Mouse (Mus musculus): ENCODE measurements around the gene Lnx1. TPM values are rescaled to one million over a fixed set of nuclear protein-coding genes. Genes with fewer than 3 reads are reported as not detected.

Lnx1 gene
- polyA plus RNA-seq, 1 experiment from 2014 or later: 2.9 TPM

DNA sequence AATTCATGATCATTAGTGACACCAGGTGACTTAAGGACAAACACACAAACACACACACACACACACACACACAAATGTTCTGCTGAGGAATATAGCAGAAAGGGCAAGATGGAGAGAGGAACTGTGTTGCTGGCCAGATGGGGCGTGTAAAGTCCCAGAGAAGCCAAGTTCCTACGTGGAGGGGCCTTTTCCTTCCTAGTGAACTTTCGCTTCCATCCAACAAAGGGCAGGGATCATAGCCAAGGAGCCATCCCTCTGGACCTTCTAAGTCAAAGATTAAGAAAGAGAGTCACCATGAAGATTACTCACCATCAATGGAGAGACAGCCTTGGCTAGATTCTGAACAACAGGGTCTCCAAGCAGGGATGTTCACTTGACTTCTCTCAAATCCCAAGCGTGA, 7.5 kb upstream of the Lnx1 start:
- WGBS: 83% methylated on average over 4 of the region's 4 CpGs
- no peak for DNase-seq (ENCODE audit: low spot score)
- Histone ChIP-seq H3K27me3 (replicated peaks; ENCODE audit: insufficient read depth, low read length) (no peaks in the 10 kb centered on the region; the same call in 1 of the 2 replicates), H3K9me3 (ENCODE audit: low read length) (no peaks in the 10 kb centered on the region), H3K36me3 (ENCODE audit: insufficient read depth, low read length) (no peaks in the 10 kb centered on the region), H3K4me3 (ENCODE audit: low read depth, low read length) (no peak overlapping the region), H3K4me1 (ENCODE audit: insufficient read depth, low read depth, low read length) (no peaks in the 10 kb centered on the region), H3K27ac (ENCODE audit: low read length) (no peak overlapping the region), H3K4me2 (replicated peaks; ENCODE audit: low read depth, low read length) (no peak overlapping the region), H3K9ac (replicated peaks; ENCODE audit: low read depth) (no peak overlapping the region)
- TF ChIP-seq EP300 (IDR thresholded peaks at IDR 0.05) (no peak), CTCF (IDR thresholded peaks at IDR 0.05) (no peak)
- ATAC-seq: no peak

DNA sequence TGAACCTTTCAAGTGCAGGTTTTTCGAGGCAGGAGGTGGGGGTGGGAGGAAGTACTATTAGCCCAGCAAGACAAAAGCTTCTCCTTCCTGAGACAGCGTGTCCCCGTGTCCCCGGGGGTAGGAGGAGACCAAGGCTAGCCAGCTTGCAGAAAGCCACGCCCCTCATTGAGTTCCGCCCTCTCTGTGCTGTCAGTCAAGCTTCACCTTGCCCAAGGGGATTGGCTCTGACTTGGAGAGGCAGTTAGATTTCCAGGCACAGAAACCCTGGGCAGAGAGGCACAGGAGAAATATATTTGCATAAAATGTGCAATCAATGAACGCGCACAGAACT, 1.7 kb upstream of the Lnx1 start:
- peak overlapping the region; percentile 43 for H3K4me2 ChIP-seq (replicated peaks; ENCODE audit: low read depth, low read length)
- 1% methylated on average over 8 of the region's 8 CpGs for WGBS
- ATAC-seq (peak; percentile 92), DNase-seq (ENCODE audit: low spot score) (peak; percentile 91)
- no peaks in the 10 kb centered on the region; the same call in 1 of the 2 replicates for H3K27me3 ChIP-seq (replicated peaks; ENCODE audit: insufficient read depth, low read length)
- no peaks in the 10 kb centered on the region for H3K9me3 ChIP-seq (ENCODE audit: low read length)
- H3K27ac ChIP-seq (ENCODE audit: low read length): no peak overlapping the region
- H3K36me3 ChIP-seq (ENCODE audit: insufficient read depth, low read length): no peaks in the 10 kb centered on the region
- H3K9ac ChIP-seq (replicated peaks; ENCODE audit: low read depth): no peak overlapping the region
- no peaks in the 10 kb centered on the region for H3K4me1 ChIP-seq (ENCODE audit: insufficient read depth, low read depth, low read length)
- TF ChIP-seq CTCF (IDR thresholded peaks at IDR 0.05) (no peak), EP300 (IDR thresholded peaks at IDR 0.05) (no peak)
- H3K4me3 ChIP-seq (ENCODE audit: low read depth, low read length): peak overlapping the region; percentile 8; the same call in 1 of the 2 replicates

DNA sequence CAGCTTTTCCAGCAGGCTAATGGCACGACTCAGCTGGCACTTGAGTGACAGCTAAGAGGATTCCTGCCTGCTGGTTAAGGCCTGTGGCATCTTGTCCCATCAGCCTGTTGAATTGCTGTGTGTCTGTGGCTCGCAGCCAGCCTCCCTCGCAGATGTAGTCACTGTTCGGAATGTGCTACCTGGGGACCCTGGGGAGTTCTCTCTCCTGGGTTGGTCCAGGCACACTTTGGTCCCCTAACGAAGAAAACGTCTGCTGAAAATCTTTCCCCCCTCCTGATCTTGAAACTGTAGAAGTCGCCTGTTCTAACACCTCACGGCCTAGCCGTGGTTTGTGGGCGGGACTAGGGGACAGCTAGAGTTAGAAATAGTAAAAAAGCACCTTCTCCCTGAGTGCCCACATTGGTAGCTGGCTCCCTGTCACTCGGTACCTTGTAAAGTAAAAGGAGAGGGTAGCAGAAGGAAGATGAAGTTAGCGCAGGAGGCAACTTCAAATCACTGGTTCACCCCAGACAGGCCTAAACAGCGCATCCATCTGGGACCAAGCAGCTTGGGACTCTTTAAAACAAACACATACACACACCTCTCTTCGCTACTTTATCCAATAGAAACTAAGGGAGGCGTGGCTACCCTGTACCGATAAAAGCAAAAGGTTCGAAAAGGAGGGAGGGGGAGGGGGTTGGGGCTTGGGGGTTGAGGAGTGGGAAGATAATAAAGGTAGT, 1.2 kb upstream of the Lnx1 start:
- no peak for TF ChIP-seq EP300 (IDR thresholded peaks at IDR 0.05)
- TF ChIP-seq CTCF (IDR thresholded peaks at IDR 0.05): no peak
- ATAC-seq (peak; percentile 63), DNase-seq (ENCODE audit: low spot score) (peak; percentile 15)
- Histone ChIP-seq H3K36me3 (ENCODE audit: insufficient read depth, low read length) (no peaks in the 10 kb centered on the region), H3K4me3 (ENCODE audit: low read depth, low read length) (peak overlapping the region; percentile 8; the same call in 1 of the 2 replicates), H3K9me3 (ENCODE audit: low read length) (no peaks in the 10 kb centered on the region), H3K9ac (replicated peaks; ENCODE audit: low read depth) (no peak overlapping the region), H3K27me3 (replicated peaks; ENCODE audit: insufficient read depth, low read length) (no peaks in the 10 kb centered on the region; the same call in 1 of the 2 replicates), H3K4me2 (replicated peaks; ENCODE audit: low read depth, low read length) (peak overlapping the region; percentile 43), H3K4me1 (ENCODE audit: insufficient read depth, low read depth, low read length) (no peaks in the 10 kb centered on the region), H3K27ac (ENCODE audit: low read length) (no peak overlapping the region)
- WGBS: 18% methylated on average over 17 of the region's 17 CpGs

DNA sequence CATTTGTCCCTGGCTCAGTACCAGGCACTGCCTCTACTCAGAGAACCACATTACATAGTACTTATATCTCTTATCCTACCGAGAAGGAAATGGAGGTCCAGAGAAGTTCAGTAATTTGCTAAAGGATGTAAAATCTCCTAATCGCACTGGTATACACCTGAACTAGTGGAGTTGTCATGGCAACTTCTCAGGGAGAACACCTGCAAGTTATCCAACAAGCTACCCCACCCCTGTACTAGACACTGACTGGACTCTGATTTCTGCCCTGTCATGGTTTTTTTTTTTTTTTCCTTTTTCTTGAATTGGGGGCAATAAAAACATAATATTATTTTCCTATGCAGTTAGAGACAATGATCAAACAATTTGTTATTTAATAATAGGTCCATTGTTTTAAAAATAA, 1.8 kb downstream of the Lnx1 start:
- Histone ChIP-seq H3K9ac (replicated peaks; ENCODE audit: low read depth) (no peak overlapping the region), H3K4me1 (ENCODE audit: insufficient read depth, low read depth, low read length) (no peaks in the 10 kb centered on the region), H3K27ac (ENCODE audit: low read length) (no peak overlapping the region), H3K9me3 (ENCODE audit: low read length) (no peaks in the 10 kb centered on the region), H3K36me3 (ENCODE audit: insufficient read depth, low read length) (no peaks in the 10 kb centered on the region), H3K4me3 (ENCODE audit: low read depth, low read length) (no peak overlapping the region), H3K27me3 (replicated peaks; ENCODE audit: insufficient read depth, low read length) (no peaks in the 10 kb centered on the region), H3K4me2 (replicated peaks; ENCODE audit: low read depth, low read length) (no peak overlapping the region)
- TF ChIP-seq EP300 (IDR thresholded peaks at IDR 0.05) (no peak), CTCF (IDR thresholded peaks at IDR 0.05) (no peak)
- ATAC-seq (no peak), DNase-seq (ENCODE audit: low spot score) (peak; percentile 17)
- WGBS: 38% methylated on average over 2 of the region's 2 CpGs

DNA sequence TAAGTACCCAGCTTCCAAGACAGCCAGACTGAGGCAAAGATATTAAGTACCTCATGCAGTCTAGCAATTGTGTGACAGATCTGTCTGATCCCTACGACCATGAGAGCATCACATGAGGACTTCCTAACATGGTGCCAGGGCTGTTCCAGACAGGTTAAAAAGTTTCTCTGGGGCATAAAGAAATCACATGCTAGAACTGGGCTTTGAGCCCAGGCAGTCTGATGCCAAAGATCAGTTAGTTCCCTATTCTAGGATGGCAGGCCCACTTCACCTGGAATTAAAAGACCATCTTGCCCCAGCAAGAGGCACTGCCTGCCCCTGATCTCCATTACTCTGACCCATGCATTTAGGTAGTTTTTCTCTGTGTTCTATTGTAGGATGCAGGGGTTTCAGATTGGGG, 3.0 kb downstream of the Lnx1 start:
- H3K4me3 ChIP-seq (ENCODE audit: low read depth, low read length): no peak overlapping the region
- H3K27ac ChIP-seq (ENCODE audit: low read length): no peak overlapping the region
- no peaks in the 10 kb centered on the region for H3K9me3 ChIP-seq (ENCODE audit: low read length)
- ATAC-seq (no peak), DNase-seq (ENCODE audit: low spot score) (no peak)
- TF ChIP-seq CTCF (IDR thresholded peaks at IDR 0.05) (no peak), EP300 (IDR thresholded peaks at IDR 0.05) (no peak)
- no peak overlapping the region for H3K9ac ChIP-seq (replicated peaks; ENCODE audit: low read depth)
- no peaks in the 10 kb centered on the region for H3K4me1 ChIP-seq (ENCODE audit: insufficient read depth, low read depth, low read length)
- 75% methylated on average over 1 of the region's 1 CpGs for WGBS
- H3K4me2 ChIP-seq (replicated peaks; ENCODE audit: low read depth, low read length): no peak overlapping the region
- H3K36me3 ChIP-seq (ENCODE audit: insufficient read depth, low read length): no peaks in the 10 kb centered on the region
- H3K27me3 ChIP-seq (replicated peaks; ENCODE audit: insufficient read depth, low read length): no peaks in the 10 kb centered on the region

DNA sequence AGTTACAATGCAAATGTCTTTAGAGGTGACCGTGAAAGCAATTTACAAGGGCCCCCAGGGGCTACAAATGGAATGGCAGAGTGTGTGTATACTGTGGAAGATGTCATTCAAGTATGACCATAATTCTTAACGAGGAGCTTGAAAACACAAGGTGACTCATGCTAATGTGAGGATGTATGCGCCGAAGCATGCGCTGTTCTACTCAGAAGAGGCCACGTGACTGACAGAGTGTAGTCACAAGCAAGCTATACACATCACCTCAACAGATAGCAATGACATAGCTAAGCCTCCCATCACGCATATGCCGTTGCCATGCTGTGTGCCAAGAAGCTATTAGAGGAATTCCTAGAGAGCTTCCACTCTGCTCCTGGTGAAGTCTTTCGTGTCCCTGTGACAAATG, 5.2 kb downstream of the Lnx1 start:
- Histone ChIP-seq H3K4me1 (ENCODE audit: insufficient read depth, low read depth, low read length) (no peaks in the 10 kb centered on the region), H3K4me3 (ENCODE audit: low read depth, low read length) (no peak overlapping the region), H3K4me2 (replicated peaks; ENCODE audit: low read depth, low read length) (no peak overlapping the region), H3K9me3 (ENCODE audit: low read length) (no peaks in the 10 kb centered on the region), H3K9ac (replicated peaks; ENCODE audit: low read depth) (no peak overlapping the region), H3K27ac (ENCODE audit: low read length) (no peak overlapping the region), H3K27me3 (replicated peaks; ENCODE audit: insufficient read depth, low read length) (no peaks in the 10 kb centered on the region), H3K36me3 (ENCODE audit: insufficient read depth, low read length) (no peaks in the 10 kb centered on the region)
- ATAC-seq: no peak
- no peak for TF ChIP-seq EP300 (IDR thresholded peaks at IDR 0.05)
- no peak for TF ChIP-seq CTCF (IDR thresholded peaks at IDR 0.05)
- DNase-seq (ENCODE audit: low spot score): no peak
- 89% methylated on average over 9 of the region's 9 CpGs for WGBS

Data from lung, postnatal 0 days (tissue).